Mouse (Mus musculus) C2C12 (cell line): ENCODE results near the gene Sec14l2. TPM values are rescaled to one million over a fixed set of nuclear protein-coding genes. Genes with fewer than 3 reads are reported as not detected.

ENCODE experiments used
- H3K27me3 ChIP-seq: one replicate; pipeline ENCODE4 v1.6.1; 2011; ENCODE audit not compliant: control insufficient read depth, insufficient read depth, insufficient read length
- H3K36me3 ChIP-seq: one replicate; pipeline ENCODE4 v1.6.1; 2011; ENCODE audit not compliant: control insufficient read depth, insufficient read depth
- H3K4me3 ChIP-seq: one replicate; pipeline ENCODE4 v1.5.1; 2011; ENCODE audit warnings: mild to moderate bottlenecking, control low read depth; ENCODE audit not compliant: poor library complexity, insufficient read depth, severe bottlenecking
- H3K79me2 ChIP-seq: one replicate; pipeline ENCODE4 v1.6.1; 2011; ENCODE audit not compliant: control insufficient read depth, insufficient read depth
- H3K79me3 ChIP-seq: one replicate; pipeline ENCODE4 v1.6.1; 2011; ENCODE audit warnings: low read depth, control low read depth
- H3ac ChIP-seq: one replicate; pipeline ENCODE3; 2011; ENCODE audit warnings: low read depth; ENCODE audit not compliant: control insufficient read depth, insufficient read length
- CEBPB ChIP-seq: IDR thresholded peaks from one replicate; pipeline ENCODE4 v1.6.1; 2011; ENCODE audit warnings: low read depth, mild to moderate bottlenecking, control low read depth, moderate library complexity
- CTCF ChIP-seq: IDR thresholded peaks from one replicate; pipeline ENCODE4 v1.5.1; 2011; ENCODE audit not compliant: control insufficient read depth, insufficient read depth, insufficient read length
- FOSL1 ChIP-seq: IDR thresholded peaks from one replicate; pipeline ENCODE4 v1.8.0; 2011; ENCODE audit warnings: mild to moderate bottlenecking, low read length; ENCODE audit not compliant: poor library complexity, insufficient read depth, severe bottlenecking
- MAX ChIP-seq: IDR thresholded peaks from one replicate; pipeline ENCODE4 v1.6.1; 2011; ENCODE audit warnings: mild to moderate bottlenecking, control low read depth
- MYOD1 ChIP-seq: IDR thresholded peaks from one replicate; pipeline ENCODE4 v1.6.1; 2011; ENCODE audit warnings: low read depth; ENCODE audit not compliant: control insufficient read depth, insufficient read length
- MYOG ChIP-seq: IDR thresholded peaks from one replicate; pipeline ENCODE4 v1.6.1; 2011; ENCODE audit not compliant: control insufficient read depth, insufficient read length; ENCODE audit errors: extremely low read depth
- USF1 ChIP-seq: IDR thresholded peaks from one replicate; pipeline ENCODE4 v1.6.1; 2011; ENCODE audit warnings: low read depth, mild to moderate bottlenecking, control low read depth, moderate library complexity
- polyA plus RNA-seq: library from polyadenylated mRNA; unstranded; fragments of >200 nt; fragmentation: generic; extraction: Trizol; gene quantifications from one replicate; pipeline ENCODE4 v1.2.1, GENCODE M21; 2012; ENCODE audit warnings: missing spikeins

Sec14l2 gene
- polyA plus RNA-seq, 1 experiment, result 7.3 TPM

- Histone ChIP-seq H3K4me3 (no peak overlapping the region), H3ac (no peak overlapping the region), H3K79me3 (no peaks in the 10 kb centered on the region), H3K36me3 (peaks cover 8% of the 10 kb centered on the region), H3K79me2 (no peaks in the 10 kb centered on the region), H3K27me3 (no peaks in the 10 kb centered on the region)
- TF ChIP-seq FOSL1, result no peak
- no peak for TF ChIP-seq CTCF
- TF ChIP-seq CEBPB, result no peak
- TF ChIP-seq MAX, result no peak
- TF ChIP-seq MYOD1, result no peak
- TF ChIP-seq MYOG, result no peak
- TF ChIP-seq USF1, result no peak
Observed at GRCm38 (mm10) chr11:4147098-4147497, 23.9 kb upstream of the Sec14l2 start.

- Histone ChIP-seq H3K36me3 (peaks cover 15% of the 10 kb centered on the region), H3K4me3 (no peak overlapping the region), H3ac (no peak overlapping the region), H3K27me3 (no peaks in the 10 kb centered on the region), H3K79me2 (no peaks in the 10 kb centered on the region), H3K79me3 (no peaks in the 10 kb centered on the region)
- TF ChIP-seq MAX (no peak), CTCF (no peak), MYOG (no peak), FOSL1 (no peak), MYOD1 (no peak), USF1 (no peak), CEBPB (no peak)
Observed at GRCm38 (mm10) chr11:4146381-4146780, 23.2 kb upstream of the Sec14l2 start.

- H3K79me2 ChIP-seq, result no peaks in the 10 kb centered on the region
- no peak overlapping the region for H3K4me3 ChIP-seq
- H3K27me3 ChIP-seq, result no peaks in the 10 kb centered on the region
Observed at GRCm38 (mm10) chr11:4143281-4144062, 20.3 kb upstream of the Sec14l2 start.

GRCm38 (mm10) chr11:4142352-4142751, 19.1 kb upstream of the Sec14l2 start:
- H3ac ChIP-seq, result no peak overlapping the region
- no peak overlapping the region for H3K4me3 ChIP-seq
- TF ChIP-seq MYOG (no peak), CEBPB (no peak), CTCF (no peak)
- no peaks in the 10 kb centered on the region for H3K27me3 ChIP-seq
- H3K79me3 ChIP-seq, result no peaks in the 10 kb centered on the region
- H3K79me2 ChIP-seq, result no peaks in the 10 kb centered on the region
- H3K36me3 ChIP-seq, result peaks cover 37% of the 10 kb centered on the region

More at GRCm38 (mm10) chr11:4143281-4144062, 20.3 kb upstream of the Sec14l2 start:
- H3ac ChIP-seq, result no peak overlapping the region
- no peaks in the 10 kb centered on the region for H3K79me3 ChIP-seq
- no peak for TF ChIP-seq MYOG
- no peak for TF ChIP-seq USF1
- no peak for TF ChIP-seq MYOD1
- no peak for TF ChIP-seq FOSL1
- TF ChIP-seq CTCF, result no peak
- no peak for TF ChIP-seq MAX
- no peak for TF ChIP-seq CEBPB
- H3K36me3 ChIP-seq, result peaks cover 33% of the 10 kb centered on the region

- no peaks in the 10 kb centered on the region for H3K79me3 ChIP-seq
- no peaks in the 10 kb centered on the region for H3K27me3 ChIP-seq
- no peak overlapping the region for H3ac ChIP-seq
- TF ChIP-seq FOSL1, result no peak
- no peak for TF ChIP-seq MYOD1
- no peak for TF ChIP-seq CTCF
- TF ChIP-seq USF1, result no peak
- TF ChIP-seq MAX, result no peak
- TF ChIP-seq CEBPB, result no peak
- no peak for TF ChIP-seq MYOG
- no peak overlapping the region for H3K4me3 ChIP-seq
- H3K79me2 ChIP-seq, result peaks cover 3% of the 10 kb centered on the region
- peaks cover 37% of the 10 kb centered on the region for H3K36me3 ChIP-seq
Observed at GRCm38 (mm10) chr11:4141505-4141904, 18.3 kb upstream of the Sec14l2 start.

- Histone ChIP-seq H3ac (no peak overlapping the region), H3K36me3 (peaks cover 37% of the 10 kb centered on the region), H3K79me3 (peaks cover 4% of the 10 kb centered on the region), H3K79me2 (peaks cover 16% of the 10 kb centered on the region), H3K27me3 (no peaks in the 10 kb centered on the region), H3K4me3 (no peak overlapping the region)
- no peak for TF ChIP-seq USF1
- TF ChIP-seq FOSL1, result no peak
- TF ChIP-seq CEBPB, result no peak
- no peak for TF ChIP-seq MAX
Observed at GRCm38 (mm10) chr11:4138964-4139363, 15.7 kb upstream of the Sec14l2 start.
